Mouse (Mus musculus) cerebellum, adult (tissue): ENCODE results near the gene Olfr194.
A peak's percentile ranks its signal among the peaks of the same experiment; 100 is the strongest.
"Not testable (repeated sequence)": the region's sequence is repeated elsewhere in the genome, so short reads cannot be mapped to it uniquely, and the experiment has no call there.

Source experiments
- ATAC-seq: cut with Nextera tagmentation; 2 replicates; pipeline ENCODE4 v1.9.2; 2017; ENCODE audit warnings: mild to moderate bottlenecking, moderate library complexity, mixed read lengths; ENCODE audit not compliant: insufficient number of reproducible peaks, low FRiP score, low TSS enrichment

Olfr194 gene

DNA sequence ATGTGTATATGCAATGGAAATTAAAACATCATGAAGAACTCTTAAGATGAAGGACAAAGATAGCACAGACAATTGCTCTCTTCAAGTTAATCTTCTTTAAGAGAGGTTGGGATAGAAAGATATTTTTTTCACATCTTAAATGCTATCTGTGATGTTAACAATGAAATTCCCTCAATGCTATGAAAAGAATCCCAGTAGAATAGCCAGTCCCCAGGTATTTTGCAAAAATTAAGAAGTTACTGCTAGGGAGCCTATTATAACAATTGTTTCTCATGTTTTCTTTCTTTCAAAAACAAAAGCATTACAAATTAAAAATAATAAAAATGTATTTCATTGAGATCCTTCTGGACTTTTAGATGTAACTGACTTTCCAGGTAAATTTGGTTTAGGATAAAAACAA is at the start of gene Olfr194:
TSS of gene Olfr194 (minus strand) at position 101 of the 400 bp plus-strand sequence.
- no peak for ATAC-seq

DNA sequence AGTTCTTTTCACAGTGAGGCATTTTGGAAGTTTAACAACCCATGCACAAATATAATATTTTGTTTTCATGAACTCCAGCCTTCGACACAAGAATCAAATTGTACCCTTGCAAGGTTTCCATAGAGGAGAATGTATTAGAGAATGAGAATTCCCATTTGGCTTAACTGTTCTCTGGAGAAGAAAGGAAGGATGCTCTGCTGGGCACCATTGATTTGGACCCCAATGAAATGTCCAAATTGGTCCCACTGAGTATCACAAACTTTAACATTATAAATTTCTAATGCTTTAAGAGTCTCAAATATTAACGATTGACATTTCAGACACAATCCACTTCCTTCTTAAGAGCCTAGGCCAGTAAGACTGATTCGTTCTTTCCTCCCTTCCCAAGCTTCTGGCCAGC is 49.5 kb upstream of the Olfr194 start, which contains the start of gene Olfr196:
TSS of gene Olfr196 (minus strand) at position 101 of the 400 bp plus-strand sequence.
- no peak for ATAC-seq

DNA sequence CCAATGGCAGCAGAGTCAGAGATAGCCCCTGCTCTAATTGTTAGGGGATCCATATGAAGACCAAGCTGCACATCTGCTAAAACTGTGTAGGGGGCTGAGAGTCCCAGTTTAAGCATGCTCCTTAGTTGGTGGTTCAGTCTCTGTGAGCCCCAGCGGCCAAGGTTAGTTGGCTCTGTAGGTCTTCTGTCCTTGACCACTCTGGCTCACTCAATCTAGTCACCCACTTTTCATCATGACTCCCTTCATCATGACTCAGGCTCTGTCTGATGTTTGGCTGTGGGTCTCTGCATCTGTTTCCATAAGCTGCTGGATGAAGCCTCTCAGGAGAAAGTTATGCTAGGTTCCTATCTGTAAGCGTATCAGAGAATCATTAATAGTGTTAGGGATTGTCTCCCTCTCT is 31.1 kb upstream of the Olfr194 start:
- no peak for ATAC-seq

DNA sequence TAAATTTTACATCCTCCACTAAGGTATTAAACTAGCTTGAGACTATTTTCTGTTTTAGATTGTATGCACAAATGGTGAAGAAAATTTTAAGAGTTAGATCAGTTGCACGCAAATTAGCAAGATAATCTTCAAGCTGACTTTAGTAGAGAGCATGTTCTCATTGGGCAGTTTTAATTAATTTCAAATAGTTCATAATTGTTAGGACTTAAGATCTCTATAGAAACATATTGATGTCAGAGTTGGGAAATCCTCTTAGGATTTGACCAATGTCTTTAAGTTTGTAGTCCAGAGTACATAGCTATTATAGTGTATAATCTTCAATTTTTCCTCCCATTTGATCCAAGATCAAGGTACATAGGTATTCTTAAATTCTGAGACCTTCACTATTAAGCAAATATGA is 25.9 kb upstream of the Olfr194 start, which contains the start of gene Olfr195:
TSS of gene Olfr195 (plus strand) at position 301 of the 400 bp plus-strand sequence.
- ATAC-seq, result no peak

DNA sequence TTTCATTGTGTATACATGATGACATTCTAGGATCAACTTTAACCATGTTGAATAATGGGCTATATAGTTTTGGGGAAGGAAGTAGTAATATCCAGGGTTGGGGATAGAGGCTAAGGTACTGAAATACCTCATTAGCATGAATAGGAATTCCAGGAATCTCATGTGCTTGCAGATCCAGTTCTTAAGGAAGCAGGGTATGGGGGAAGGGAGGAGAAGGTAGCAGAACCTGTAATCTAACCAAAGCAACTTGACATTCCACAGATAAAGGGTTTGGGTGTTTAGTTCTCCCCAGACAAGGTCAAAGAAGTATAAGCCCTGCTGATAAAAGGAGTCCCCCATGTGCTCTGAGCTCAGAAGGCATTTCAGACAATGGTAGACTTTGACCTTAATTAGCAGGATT is 20.2 kb upstream of the Olfr194 start:
- ATAC-seq, result no peak

DNA sequence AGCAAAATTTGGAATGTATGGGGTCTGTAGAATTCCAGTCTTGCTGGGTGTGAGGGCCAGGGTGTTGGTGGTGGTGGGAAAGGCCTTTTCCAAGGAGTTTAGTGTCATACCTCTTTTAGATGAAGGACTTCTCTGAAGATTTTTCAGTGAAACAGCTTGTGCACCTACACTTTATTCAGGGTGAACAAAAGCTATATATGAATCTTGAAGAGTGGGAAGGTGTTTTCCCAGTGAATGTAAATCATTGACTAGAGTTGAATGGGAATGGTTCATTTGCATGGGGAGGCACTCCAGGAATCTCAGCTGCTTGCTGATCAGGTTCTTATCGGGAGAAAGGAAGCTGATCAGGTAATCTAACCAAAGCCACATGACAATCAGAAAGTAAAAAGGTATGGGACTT is 9.9 kb upstream of the Olfr194 start:
- ATAC-seq, result no peak

DNA sequence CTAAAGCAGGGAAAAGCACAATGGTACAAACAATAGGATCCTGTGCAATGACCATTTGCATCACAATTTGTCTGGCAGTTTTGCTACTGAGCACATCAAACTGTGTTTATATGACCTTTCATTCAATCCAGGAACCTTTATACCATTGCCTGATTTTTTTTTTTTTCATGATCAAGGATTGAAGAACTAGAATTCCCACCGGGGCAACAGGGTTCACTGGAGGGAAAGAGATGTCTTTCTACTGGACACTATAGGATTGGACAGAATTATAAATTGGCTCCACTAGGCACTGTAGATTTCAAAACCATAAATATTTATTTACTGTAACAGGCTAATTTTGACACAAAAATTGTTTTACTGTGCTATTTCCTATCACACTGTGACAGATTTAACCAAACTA is 9.1 kb downstream of the Olfr194 start, which contains the start of gene Olfr193:
TSS of gene Olfr193 (minus strand) at position 101 of the 400 bp plus-strand sequence.
- ATAC-seq, result no peak

DNA sequence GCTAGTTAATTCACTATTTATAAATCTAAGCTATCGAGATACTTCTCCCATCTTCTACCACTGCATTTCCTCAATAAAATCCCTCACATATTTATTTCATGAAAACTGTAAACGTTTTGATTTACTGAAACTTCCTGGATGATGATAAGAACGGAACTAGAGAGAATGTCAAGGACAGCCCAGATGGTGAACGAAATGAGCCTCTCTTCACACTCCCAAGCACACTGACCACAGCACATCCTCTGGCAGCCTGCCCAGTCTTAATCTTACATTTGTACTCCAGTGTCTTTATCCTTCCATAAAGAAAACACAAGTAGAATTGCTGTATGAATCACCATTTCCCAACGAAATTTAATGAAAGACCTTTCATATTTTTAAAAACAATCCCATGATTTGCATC is 12.3 kb downstream of the Olfr194 start:
- ATAC-seq, result not testable (repeated sequence)

DNA sequence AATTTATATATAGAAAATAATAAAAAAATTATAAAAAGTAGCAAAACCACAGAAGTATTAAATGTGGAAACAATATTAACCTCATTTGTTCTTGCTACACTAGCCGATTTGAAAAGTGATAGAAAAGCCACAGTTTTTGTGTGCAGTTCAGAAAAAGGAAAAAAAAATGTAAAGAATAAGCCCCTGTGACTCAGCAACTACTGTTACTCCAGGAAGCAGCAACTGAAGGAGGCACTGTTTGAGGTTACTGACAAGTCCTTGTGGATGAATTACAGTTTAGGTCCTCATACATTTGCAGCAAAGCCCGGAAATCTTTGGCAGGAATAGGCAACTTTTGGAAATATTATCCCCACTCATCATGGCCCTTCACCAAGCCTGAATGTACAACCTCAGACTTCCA is 15.6 kb downstream of the Olfr194 start:
- no peak for ATAC-seq

DNA sequence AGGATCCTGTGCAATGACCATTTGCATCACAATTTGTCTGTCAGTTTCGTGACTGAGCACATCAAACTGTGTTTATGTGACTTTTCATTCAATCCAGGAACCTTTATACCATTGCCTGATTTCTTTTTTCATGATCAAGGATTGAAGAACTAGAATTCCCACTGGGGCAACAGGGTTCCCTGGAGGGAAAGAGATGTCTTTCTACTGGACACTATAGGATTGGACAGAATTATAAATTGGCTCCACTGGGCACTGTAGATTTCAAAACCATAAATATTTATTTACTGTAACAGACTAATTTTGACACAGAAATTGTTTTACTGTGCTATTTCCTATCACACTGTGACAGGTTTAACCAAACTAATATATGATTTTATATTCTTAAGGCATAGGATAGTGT is 31.1 kb downstream of the Olfr194 start, which contains the start of gene Olfr191:
TSS of gene Olfr191 (minus strand) at position 101 of the 400 bp plus-strand sequence.
- not testable (repeated sequence) for ATAC-seq

DNA sequence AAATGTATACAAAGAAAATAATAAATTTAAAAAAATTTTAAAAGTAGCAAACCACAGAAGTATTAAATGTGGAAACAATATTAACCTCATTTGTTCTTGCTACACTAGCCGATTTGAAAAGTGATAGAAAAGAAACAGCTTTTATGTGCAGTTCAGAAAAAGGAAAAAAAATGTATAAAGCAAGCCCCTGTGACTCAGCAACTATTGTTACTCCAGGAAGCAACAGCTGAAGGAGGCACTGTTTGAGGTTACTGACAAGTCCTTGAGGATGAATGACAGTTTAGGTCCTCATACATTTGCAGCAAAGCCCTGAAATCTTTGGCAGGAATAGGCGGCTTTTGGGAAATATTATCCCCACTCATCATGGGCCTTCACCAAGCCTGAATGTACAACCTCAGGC is 39.8 kb downstream of the Olfr194 start:
- not testable (repeated sequence) for ATAC-seq

DNA sequence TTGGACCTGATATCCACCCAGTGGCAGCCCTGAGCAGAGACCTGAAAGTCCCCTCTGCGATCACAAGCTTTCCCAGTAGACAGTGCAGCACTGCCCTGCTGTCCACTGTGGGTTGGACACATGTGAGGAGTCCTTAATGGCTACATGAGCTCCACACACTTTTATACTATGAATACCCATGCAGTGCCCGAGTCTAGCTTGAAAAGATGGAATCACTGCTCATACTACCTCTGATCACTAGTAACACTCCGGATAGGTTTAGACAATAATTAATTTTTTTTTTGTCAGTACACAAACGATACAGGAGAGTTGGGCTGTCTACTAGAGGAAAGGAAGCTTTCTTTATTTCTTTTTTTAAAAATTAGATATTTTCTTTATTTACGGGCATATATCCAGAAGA is 43.0 kb downstream of the Olfr194 start, which contains the start of gene Olfr190:
TSS of gene Olfr190 (minus strand) at position 101 of the 400 bp plus-strand sequence.
- ATAC-seq, result 0 out of 2 replicates have a peak, but pooled peaks have one; percentile 10

DNA sequence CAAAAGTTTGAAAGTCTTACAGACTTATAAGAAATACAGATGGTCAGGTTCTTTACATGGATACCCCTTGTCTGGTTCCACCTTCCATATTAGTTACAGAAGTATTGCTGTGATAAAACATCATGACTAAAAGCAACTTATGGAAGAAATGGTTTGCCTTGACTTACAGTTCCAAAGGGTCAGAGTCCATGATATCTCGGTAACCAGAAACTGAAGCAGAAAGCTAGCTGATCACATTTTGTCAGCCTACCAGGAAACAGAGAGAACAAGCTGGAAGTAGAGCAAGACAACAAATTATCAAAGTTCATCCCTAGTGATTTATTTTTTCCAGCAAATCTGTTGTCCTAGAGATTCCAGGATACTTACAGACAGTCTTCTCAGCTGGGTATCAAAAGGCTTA is 47.3 kb downstream of the Olfr194 start:
- no peak for ATAC-seq

DNA sequence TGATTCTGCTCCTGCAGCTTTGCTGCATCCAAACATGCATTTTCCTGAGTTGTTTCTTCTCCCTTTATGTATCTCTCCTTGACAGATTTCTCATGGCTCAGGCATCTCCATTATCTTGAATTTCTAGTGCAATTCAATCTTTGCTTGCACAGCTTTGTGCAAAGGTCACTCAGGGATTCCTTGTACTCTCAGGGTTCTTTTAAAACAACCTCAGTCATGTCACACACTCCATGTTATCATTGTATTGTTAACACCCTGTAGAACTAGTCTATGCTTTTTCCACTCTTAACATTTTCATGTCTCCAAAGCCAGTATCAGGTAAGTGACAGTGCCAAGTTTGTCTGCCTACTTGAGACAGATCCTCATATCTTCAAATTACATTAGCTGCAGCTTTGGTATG is 49.1 kb downstream of the Olfr194 start:
- ATAC-seq, result no peak
